Mouse (Mus musculus): ENCODE measurements around the gene Mad2l1bp.

The Mad2l1bp gene

DNA sequence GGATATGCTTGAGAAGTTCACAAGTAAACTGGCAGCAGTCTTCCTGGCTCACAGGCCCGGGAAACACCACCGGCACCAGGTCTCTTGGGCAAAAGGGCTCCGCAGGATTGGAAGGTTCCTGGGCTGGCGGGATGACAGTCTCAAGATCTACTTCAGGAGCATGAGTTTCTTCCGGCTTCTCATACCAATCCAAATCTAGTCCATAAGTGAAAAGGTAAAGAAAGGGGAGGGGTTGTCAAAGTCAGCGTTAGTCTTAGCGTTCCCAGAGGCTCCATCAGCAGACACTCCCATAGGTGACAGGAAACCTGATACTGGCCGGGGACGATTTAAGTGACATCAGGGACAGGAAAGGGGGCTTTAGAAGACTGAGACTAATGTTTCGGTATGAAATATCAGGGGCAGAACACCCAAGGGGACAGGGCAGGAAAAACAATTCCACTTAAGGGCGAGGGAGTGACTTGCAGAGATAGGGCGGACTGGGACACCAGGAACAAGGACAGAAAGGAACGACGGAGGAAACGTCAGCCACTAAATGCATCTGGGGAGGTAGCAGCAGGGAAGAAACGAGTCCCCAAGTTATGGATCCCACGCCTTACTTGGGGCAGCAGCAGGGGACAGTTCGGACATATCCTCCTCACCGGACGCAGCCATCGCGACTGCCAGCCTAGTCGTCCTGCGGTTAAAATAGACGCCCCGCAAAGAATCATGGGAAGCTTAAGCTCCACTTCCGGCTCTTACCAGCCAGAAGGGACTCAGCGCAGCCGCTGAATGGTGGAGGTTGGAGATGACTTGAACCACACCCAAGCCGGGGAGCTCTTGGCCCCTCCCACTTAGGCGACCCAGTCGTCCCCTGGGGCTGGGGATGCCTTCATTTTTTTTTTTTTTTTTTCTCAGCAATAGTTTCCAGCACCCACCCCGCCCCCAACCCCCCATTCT is at the start of gene Mad2l1bp:
TSS of gene Mad2l1bp (minus strand) at position 707 of the 936 bp plus-strand sequence.
- peak; percentile 97 for DNase-seq

- DNase-seq, result no peak
Measured at GRCm38 (mm10) chr17:46203078-46203477, 49.7 kb upstream of the Mad2l1bp start.

- peak; percentile 96 for DNase-seq
Measured at GRCm38 (mm10) chr17:46202421-46203071, 49.2 kb upstream of the Mad2l1bp start, which contains the start of the genes Polh and Xpo5. TSS of gene Polh (minus strand) at chr17:46202645. TSS of gene Xpo5 (plus strand) at chr17:46202782.

GRCm38 (mm10) chr17:46201151-46201550 is 47.8 kb upstream of the Mad2l1bp start:
- no peak for DNase-seq

- DNase-seq, result no peak
Measured at GRCm38 (mm10) chr17:46188829-46189228, 35.5 kb upstream of the Mad2l1bp start.

DNA sequence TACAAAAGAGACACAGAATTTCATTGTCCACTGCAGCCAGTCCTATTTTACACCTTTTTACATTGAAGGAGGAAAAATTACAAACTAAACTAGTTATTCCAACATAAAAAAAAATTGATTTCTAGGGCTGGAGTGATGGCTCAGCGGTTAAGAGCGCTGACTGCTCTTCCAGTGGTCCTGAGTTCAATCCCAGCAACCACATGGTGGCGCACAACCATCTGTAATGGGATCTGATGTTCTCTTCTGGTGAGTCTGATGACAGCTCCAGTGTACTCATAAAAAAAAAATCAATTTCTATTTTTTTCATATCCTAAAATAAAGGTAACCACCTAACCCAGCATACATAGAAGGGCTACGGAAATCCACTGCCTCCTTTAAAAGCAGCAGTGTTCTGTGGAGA is 28.9 kb upstream of the Mad2l1bp start:
- DNase-seq, result no peak

DNA sequence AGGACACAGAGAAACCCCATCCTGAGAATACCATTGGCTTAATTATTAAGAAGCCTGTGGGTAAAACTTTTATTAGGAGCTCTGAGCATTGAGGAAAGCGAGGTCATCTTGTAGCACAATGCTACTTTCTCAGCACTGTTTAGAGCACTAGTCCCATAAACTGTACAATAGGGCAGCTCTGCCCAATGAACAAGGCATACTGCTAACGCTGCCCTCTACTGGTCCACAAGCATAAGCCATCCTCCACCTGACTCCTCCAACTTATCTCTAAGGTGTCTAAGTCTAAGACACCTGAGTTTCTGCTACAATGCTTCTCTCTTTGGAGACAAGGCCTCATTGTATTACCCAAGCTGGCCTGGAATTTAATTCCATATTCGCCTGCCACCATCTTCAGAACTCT is 17.2 kb upstream of the Mad2l1bp start:
- peak; percentile 60 for DNase-seq

DNA sequence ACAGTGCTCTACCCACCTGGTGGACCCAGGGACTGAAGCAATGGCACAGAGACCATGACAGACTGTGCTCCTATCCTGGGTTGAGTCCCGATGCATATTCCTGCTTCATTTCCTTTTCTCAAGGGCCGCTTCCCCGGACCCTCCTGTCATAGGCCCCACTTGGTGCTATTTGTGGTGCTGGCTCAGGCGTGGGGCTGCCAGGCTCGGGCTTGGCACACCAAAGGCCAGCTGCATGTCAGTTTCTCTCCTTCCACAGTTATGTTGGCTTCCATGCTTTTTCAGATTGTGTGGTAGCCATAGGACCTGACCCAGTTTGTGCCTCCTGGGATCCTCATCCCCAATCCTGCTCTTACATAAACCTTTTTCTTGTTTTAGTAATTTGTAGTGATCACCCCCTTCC is 15.4 kb upstream of the Mad2l1bp start:
- DNase-seq, result no peak

- no peak for DNase-seq
Measured at GRCm38 (mm10) chr17:46168318-46168717, 15.0 kb upstream of the Mad2l1bp start.

GRCm38 (mm10) chr17:46167014-46167413 is 13.7 kb upstream of the Mad2l1bp start:
- DNase-seq, result peak; percentile 19

DNA sequence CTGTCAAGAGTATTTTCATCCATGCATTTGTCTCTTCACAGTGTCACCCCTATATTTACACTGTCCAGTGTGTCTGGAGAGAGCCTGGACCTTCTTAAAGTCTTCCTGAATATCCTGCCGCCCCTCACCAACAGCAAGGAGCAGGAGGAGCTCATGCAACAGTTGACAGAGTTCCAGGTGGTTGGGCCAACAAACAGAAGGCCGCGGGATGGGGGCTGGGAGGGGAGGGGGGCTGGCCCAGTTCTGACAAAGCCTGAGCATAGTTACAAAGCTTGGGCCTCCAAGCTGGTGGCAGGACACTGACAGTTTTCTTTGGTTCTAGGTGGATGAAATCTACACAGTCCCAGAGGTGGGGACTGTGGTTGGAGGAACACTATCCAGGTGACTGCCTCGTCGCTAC is 12.9 kb upstream of the Mad2l1bp start:
- DNase-seq, result no peak

DNA sequence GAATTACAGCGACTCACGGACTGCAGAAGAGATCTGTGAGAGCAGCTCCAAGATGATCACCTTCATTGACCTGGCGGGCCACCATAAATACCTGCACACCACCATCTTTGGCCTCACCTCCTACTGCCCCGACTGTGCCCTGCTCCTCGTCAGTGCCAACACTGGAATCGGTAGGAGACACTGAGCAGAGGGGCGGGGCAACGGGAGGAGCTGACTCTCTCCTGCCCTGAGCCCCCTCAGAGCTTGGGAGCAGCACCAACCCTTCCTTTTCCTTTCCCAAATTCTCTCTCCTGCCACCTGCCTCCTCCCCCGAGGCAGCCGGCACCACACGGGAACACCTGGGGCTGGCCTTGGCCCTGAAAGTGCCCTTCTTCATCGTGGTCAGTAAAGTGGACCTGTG is 12.1 kb upstream of the Mad2l1bp start:
- DNase-seq, result no peak

DNA sequence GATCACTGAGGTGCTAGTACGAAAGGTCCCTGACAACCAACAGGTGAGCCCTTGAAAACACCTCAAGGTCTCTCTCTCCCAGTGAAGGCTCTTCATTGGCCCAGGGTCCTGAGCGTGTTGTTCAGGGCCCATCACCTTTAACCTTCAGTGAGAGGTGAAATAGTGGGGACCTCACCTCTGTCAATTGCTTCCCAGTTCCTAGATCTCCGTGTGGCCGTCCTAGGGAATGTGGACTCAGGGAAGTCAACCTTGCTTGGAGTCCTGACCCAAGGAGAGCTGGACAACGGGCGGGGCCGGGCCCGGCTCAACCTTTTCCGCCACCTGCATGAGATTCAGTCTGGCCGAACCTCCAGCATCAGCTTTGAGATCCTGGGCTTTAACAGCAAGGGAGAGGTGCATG is 11.4 kb upstream of the Mad2l1bp start:
- no peak for DNase-seq

- no peak for DNase-seq
Measured at GRCm38 (mm10) chr17:46164301-46164700, 10.9 kb upstream of the Mad2l1bp start.

GRCm38 (mm10) chr17:46162951-46163421 is 9.6 kb upstream of the Mad2l1bp start:
- peak; percentile 30 for DNase-seq

DNA sequence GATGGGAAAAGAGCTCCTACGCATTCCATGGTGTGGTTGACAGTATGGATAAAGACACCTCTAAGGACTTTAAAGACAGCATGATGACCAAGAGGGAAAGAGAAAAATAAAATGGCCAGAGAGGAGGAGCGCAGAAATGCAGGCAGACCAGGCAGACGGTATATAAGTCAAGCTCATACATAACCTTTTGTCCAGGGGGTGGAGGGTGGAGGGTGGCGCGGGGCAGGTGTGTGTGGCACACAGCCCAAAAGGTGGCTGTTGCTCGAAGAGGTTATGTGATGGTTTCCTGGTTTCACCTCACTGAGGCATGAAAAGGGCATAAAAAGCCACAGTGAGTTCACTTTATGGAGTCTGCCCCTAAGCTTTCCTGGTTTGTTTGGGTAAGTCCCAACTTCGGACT is 9.2 kb upstream of the Mad2l1bp start:
- DNase-seq, result no peak

- no peak for DNase-seq
Measured at GRCm38 (mm10) chr17:46161710-46162109, 8.4 kb upstream of the Mad2l1bp start.

DNA sequence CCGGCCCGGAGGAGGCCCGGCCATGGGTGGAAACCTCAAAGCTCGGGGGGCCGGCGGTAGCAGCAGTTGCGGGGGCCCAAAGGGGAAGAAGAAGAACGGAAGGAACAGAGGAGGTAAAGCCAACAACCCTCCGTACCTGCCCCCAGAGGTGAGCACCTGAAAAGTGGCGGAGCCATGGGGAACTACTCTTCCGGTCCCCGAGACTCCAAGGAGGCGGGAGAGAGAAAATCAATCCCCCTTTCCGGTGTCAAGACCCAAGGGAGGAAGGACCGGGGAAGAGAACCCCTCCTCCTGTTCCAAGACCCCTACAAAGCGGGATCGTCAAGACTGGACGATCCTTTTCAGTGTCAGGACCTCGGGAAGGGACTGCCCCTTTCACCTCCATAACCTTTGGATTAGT is 7.8 kb upstream of the Mad2l1bp start:
- DNase-seq, result peak; percentile 73

DNA sequence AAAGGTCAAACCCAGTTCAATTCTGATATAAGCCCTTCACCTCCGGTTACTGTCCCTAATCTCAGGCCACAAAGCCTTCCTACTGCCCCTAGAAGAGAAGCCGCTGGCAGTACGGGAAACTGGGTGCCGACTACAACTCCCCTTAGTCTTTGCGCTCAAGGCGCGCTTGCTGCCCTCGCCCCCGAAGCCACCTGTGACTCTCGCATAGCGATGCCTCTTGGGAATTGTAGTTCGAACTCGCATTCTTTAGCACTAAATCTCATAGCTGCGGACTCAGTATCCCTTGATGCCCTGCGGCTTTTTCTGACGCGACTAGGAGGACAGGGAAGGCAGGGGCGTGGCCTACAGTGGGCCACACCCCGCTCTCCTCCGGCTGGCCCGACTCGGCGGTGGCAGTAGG is 7.3 kb upstream of the Mad2l1bp start, which contains the start of gene Gtpbp2:
TSS of gene Gtpbp2 (plus strand) at position 347 of the 400 bp plus-strand sequence.
- peak; percentile 100 for DNase-seq

GRCm38 (mm10) chr17:46160090-46160662 is 6.8 kb upstream of the Mad2l1bp start:
- DNase-seq, result peak; percentile 89

DNA sequence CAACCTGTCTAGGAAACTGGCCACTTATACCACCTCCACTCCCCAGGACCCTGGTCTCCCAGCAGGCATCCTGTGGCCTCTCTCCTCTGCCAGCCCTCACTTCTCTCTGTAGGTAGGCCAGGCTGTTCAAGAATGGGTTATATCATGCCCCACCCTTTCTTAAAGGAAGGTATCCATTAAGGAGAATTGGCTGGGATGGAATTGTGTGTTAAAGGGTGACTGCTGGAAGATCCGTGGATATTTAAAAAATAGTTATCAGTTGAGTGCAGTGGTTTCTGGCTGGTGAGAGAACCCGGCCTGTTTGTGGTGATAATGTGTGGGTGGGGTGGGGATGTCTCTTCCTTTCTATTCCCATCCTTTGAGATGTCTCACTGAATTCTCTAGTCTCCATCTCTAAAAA is 5.9 kb upstream of the Mad2l1bp start:
- DNase-seq, result no peak

DNA sequence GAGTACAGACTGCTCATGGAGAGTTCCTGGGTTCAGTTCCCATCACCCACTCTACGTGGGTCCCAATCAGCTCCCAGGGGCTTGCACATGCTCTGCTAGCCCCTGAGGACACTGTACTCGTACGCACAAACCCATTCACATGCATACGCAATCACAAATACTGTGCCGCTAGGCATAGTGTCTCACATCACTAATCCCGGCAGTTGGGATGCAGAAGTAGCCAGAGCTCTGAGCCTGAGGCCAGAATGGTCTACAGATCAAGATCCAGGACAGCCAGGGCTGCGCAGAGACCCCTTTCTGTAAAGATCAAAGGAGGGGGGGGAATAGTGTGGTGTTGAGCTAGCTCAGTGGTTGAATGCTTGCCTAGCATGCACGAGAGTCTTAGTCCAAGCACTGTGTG is 3.8 kb upstream of the Mad2l1bp start:
- DNase-seq, result no peak

DNA sequence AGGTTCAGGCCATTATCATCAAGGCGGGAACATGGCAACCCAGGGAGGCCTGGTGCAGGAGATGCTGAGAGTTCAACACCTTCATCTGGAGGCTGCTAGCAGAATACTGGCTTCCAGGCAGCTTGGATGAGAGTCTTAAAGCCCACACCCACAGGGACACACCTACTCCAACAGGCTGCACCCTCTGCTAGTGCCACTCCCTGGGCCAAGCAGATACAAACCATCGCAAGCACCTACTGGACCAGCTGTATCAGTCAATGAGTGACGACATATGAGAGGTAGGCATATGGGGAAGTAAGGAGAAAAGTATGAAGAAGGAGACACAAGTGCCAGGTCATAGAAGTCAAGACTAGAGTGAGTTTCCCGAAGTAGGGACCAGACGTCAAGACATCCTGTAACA is 3.3 kb upstream of the Mad2l1bp start:
- DNase-seq, result no peak

Data from retina, postnatal 1 day (tissue).